Mouse (Mus musculus): ENCODE results near the gene Arhgap18. TPM values are rescaled to one million over a fixed set of nuclear protein-coding genes. Genes with fewer than 3 reads are reported as not detected.

Gene Arhgap18
- polyA plus RNA-seq, 1 experiment from 2014 or later, result 11.1 TPM

- DNase-seq (ENCODE audit: low spot score), result no peak
- Histone ChIP-seq H3K4me3 (no peak overlapping the region), H3K36me3 (replicated peaks) (no peaks in the 10 kb centered on the region), H3K4me1 (no peaks in the 10 kb centered on the region), H3K27ac (replicated peaks) (no peak overlapping the region), H3K9me3 (no peaks in the 10 kb centered on the region), H3K27me3 (replicated peaks; ENCODE audit: low read depth, poor library complexity, severe bottlenecking) (no peaks in the 10 kb centered on the region)
Measured at GRCm38 (mm10) chr10:26820326-26820725, 67.1 kb downstream of the Arhgap18 start.

GRCm38 (mm10) chr10:26820936-26821335 lies 67.7 kb downstream of the Arhgap18 start:
- H3K4me3 ChIP-seq, result no peak overlapping the region
- no peaks in the 10 kb centered on the region for H3K36me3 ChIP-seq (replicated peaks)
- WGBS, result 74% methylated on average over 1 of the region's 1 CpGs
- H3K9me3 ChIP-seq, result no peaks in the 10 kb centered on the region
- H3K4me1 ChIP-seq, result no peaks in the 10 kb centered on the region
- H3K27me3 ChIP-seq (replicated peaks; ENCODE audit: low read depth, poor library complexity, severe bottlenecking), result no peaks in the 10 kb centered on the region
- no peak for DNase-seq (ENCODE audit: low spot score)
- H3K27ac ChIP-seq (replicated peaks), result no peak overlapping the region

- no peak overlapping the region for H3K27ac ChIP-seq (replicated peaks)
- no peaks in the 10 kb centered on the region for H3K9me3 ChIP-seq
- peaks cover 14% of the 10 kb centered on the region; the same call in 1 of the 2 replicates for H3K4me1 ChIP-seq
- DNase-seq (ENCODE audit: low spot score), result no peak
- no peak overlapping the region for H3K4me3 ChIP-seq
- H3K27me3 ChIP-seq (replicated peaks; ENCODE audit: low read depth, poor library complexity, severe bottlenecking), result no peaks in the 10 kb centered on the region
- H3K36me3 ChIP-seq (replicated peaks), result no peaks in the 10 kb centered on the region
- 56% methylated on average over 5 of the region's 5 CpGs for WGBS
Measured at GRCm38 (mm10) chr10:26823997-26824396, 70.8 kb downstream of the Arhgap18 start.

GRCm38 (mm10) chr10:26825246-26825889 lies 72.1 kb downstream of the Arhgap18 start:
- H3K9me3 ChIP-seq, result no peaks in the 10 kb centered on the region
- no peak overlapping the region for H3K27ac ChIP-seq (replicated peaks)
- 84% methylated on average over 8 of the region's 8 CpGs for whole genome bisulfite sequencing
- no peak overlapping the region for H3K4me3 ChIP-seq
- H3K27me3 ChIP-seq (replicated peaks; ENCODE audit: low read depth, poor library complexity, severe bottlenecking), result no peaks in the 10 kb centered on the region
- H3K4me1 ChIP-seq, result peaks cover 14% of the 10 kb centered on the region; the same call in 1 of the 2 replicates
- H3K36me3 ChIP-seq (replicated peaks), result no peaks in the 10 kb centered on the region
- DNase-seq (ENCODE audit: low spot score), result no peak

- Histone ChIP-seq H3K27me3 (replicated peaks; ENCODE audit: low read depth, poor library complexity, severe bottlenecking) (no peaks in the 10 kb centered on the region), H3K9me3 (no peaks in the 10 kb centered on the region), H3K4me1 (peaks cover 14% of the 10 kb centered on the region; the same call in 1 of the 2 replicates), H3K36me3 (replicated peaks) (no peaks in the 10 kb centered on the region), H3K27ac (replicated peaks) (no peak overlapping the region), H3K4me3 (no peak overlapping the region)
- WGBS, result 35% methylated on average over 5 of the region's 5 CpGs
- no peak for DNase-seq (ENCODE audit: low spot score)
Measured at GRCm38 (mm10) chr10:26827315-26827714, 74.1 kb downstream of the Arhgap18 start.

- H3K4me1 ChIP-seq, result peaks cover 14% of the 10 kb centered on the region; the same call in 1 of the 2 replicates
- WGBS, result 77% methylated on average over 9 of the region's 9 CpGs
- no peaks in the 10 kb centered on the region for H3K27me3 ChIP-seq (replicated peaks; ENCODE audit: low read depth, poor library complexity, severe bottlenecking)
- H3K4me3 ChIP-seq, result no peak overlapping the region
- no peaks in the 10 kb centered on the region for H3K36me3 ChIP-seq (replicated peaks)
- no peak for DNase-seq (ENCODE audit: low spot score)
- H3K9me3 ChIP-seq, result no peaks in the 10 kb centered on the region
- H3K27ac ChIP-seq (replicated peaks), result no peak overlapping the region; the same call in 1 of the 2 replicates
Measured at GRCm38 (mm10) chr10:26828412-26829137, 75.4 kb downstream of the Arhgap18 start.

GRCm38 (mm10) chr10:26832068-26832467 lies 78.8 kb downstream of the Arhgap18 start:
- H3K4me1 ChIP-seq, result peaks cover 10% of the 10 kb centered on the region; the same call in 1 of the 2 replicates
- WGBS, result 89% methylated on average over 3 of the region's 3 CpGs

GRCm38 (mm10) chr10:26832669-26833249 lies 79.5 kb downstream of the Arhgap18 start:
- Histone ChIP-seq H3K27ac (replicated peaks) (no peak overlapping the region), H3K36me3 (replicated peaks) (no peaks in the 10 kb centered on the region)
- WGBS, result 94% methylated on average over 3 of the region's 3 CpGs

More at GRCm38 (mm10) chr10:26832068-26832467, 78.8 kb downstream of the Arhgap18 start:
- no peaks in the 10 kb centered on the region for H3K27me3 ChIP-seq (replicated peaks; ENCODE audit: low read depth, poor library complexity, severe bottlenecking)
- no peak for DNase-seq (ENCODE audit: low spot score)
- no peaks in the 10 kb centered on the region for H3K9me3 ChIP-seq
- no peak overlapping the region for H3K27ac ChIP-seq (replicated peaks)
- H3K4me3 ChIP-seq, result no peak overlapping the region
- H3K36me3 ChIP-seq (replicated peaks), result no peaks in the 10 kb centered on the region

GRCm38 (mm10) chr10:26833393-26833792 lies 80.2 kb downstream of the Arhgap18 start:
- 79% methylated on average over 3 of the region's 3 CpGs for WGBS
- no peak for DNase-seq (ENCODE audit: low spot score)
- Histone ChIP-seq H3K27me3 (replicated peaks; ENCODE audit: low read depth, poor library complexity, severe bottlenecking) (no peaks in the 10 kb centered on the region), H3K4me3 (no peak overlapping the region), H3K36me3 (replicated peaks) (no peaks in the 10 kb centered on the region), H3K4me1 (no peaks in the 10 kb centered on the region; the same call in 1 of the 2 replicates), H3K27ac (replicated peaks) (no peak overlapping the region), H3K9me3 (no peaks in the 10 kb centered on the region)

More at GRCm38 (mm10) chr10:26832669-26833249, 79.5 kb downstream of the Arhgap18 start:
- no peak for DNase-seq (ENCODE audit: low spot score)
- Histone ChIP-seq H3K4me3 (no peak overlapping the region), H3K4me1 (peaks cover 6% of the 10 kb centered on the region; the same call in 1 of the 2 replicates), H3K9me3 (no peaks in the 10 kb centered on the region), H3K27me3 (replicated peaks; ENCODE audit: low read depth, poor library complexity, severe bottlenecking) (no peaks in the 10 kb centered on the region)

- Histone ChIP-seq H3K9me3 (no peaks in the 10 kb centered on the region), H3K27ac (replicated peaks) (no peak overlapping the region), H3K36me3 (replicated peaks) (no peaks in the 10 kb centered on the region), H3K4me1 (no peaks in the 10 kb centered on the region), H3K27me3 (replicated peaks; ENCODE audit: low read depth, poor library complexity, severe bottlenecking) (no peaks in the 10 kb centered on the region), H3K4me3 (no peak overlapping the region)
- WGBS, result 91% methylated on average over 4 of the region's 4 CpGs
- no peak for DNase-seq (ENCODE audit: low spot score)
Measured at GRCm38 (mm10) chr10:26849311-26849710, 96.1 kb downstream of the Arhgap18 start.

- H3K27ac ChIP-seq (replicated peaks), result no peak overlapping the region
- H3K36me3 ChIP-seq (replicated peaks), result no peaks in the 10 kb centered on the region
- H3K9me3 ChIP-seq, result no peaks in the 10 kb centered on the region
- no peaks in the 10 kb centered on the region for H3K4me1 ChIP-seq
- no peak for DNase-seq (ENCODE audit: low spot score)
- H3K27me3 ChIP-seq (replicated peaks; ENCODE audit: low read depth, poor library complexity, severe bottlenecking), result no peaks in the 10 kb centered on the region
- H3K4me3 ChIP-seq, result no peak overlapping the region
- 73% methylated on average over 6 of the region's 6 CpGs for WGBS
Measured at GRCm38 (mm10) chr10:26849854-26850253, 96.6 kb downstream of the Arhgap18 start.

- H3K27ac ChIP-seq (replicated peaks), result no peak overlapping the region
- no peaks in the 10 kb centered on the region for H3K4me1 ChIP-seq
- H3K4me3 ChIP-seq, result no peak overlapping the region
- H3K36me3 ChIP-seq (replicated peaks), result no peaks in the 10 kb centered on the region
- no peaks in the 10 kb centered on the region for H3K27me3 ChIP-seq (replicated peaks; ENCODE audit: low read depth, poor library complexity, severe bottlenecking)
- H3K9me3 ChIP-seq, result no peaks in the 10 kb centered on the region
- DNase-seq (ENCODE audit: low spot score), result no peak
- WGBS, result 89% methylated on average over 5 of the region's 5 CpGs
Measured at GRCm38 (mm10) chr10:26854556-26855100, 101.4 kb downstream of the Arhgap18 start.
